Mouse (Mus musculus): ENCODE data around the gene Tfb2m.

The Tfb2m gene

GRCm38 (mm10) chr1:179502565-179502964, 43.5 kb downstream of the Tfb2m start:
- no peak for DNase-seq (ENCODE audit: low spot score)

GRCm38 (mm10) chr1:179499257-179499656, 46.8 kb downstream of the Tfb2m start:
- DNase-seq (ENCODE audit: low spot score): no peak

DNA sequence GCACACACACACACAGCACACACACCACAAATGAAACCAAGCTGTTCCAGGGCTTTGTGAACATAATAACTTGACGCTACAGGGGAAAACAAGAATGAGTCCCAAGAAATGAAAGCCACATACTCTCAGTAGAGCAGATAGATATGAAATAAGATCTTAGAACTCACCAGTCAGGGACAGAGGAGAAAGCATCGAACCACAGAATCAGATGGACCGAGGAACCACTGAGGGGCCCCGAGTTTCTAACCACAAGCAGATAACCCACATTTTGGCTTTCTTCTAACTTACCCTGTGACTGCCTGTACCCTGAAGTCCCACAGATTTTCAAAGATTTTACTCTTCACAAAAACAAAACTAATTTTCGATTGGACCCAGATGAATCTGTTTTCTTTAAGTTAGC, 53.2 kb downstream of the Tfb2m start:
- DNase-seq (ENCODE audit: low spot score): no peak

- DNase-seq (ENCODE audit: low spot score): no peak
Measured at GRCm38 (mm10) chr1:179488520-179488919, 57.5 kb downstream of the Tfb2m start.

DNA sequence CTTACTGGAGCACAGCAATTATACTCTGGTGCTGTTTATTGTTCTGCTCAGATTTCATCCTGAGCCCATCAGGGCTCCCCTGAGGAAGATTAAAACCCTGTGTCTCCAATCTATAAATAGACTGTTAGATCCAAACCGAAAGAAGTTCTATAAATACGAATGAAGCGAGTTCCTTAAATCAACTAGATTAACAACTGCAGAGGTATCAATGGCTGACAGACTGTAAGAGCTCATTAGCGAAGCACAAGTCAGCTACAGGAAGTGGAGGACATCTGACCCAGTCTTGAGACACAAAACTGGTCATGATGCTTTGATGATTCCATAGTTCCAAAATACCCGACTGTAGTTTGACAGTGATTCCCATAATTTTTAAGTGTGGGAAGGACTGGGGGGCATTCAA, 58.1 kb downstream of the Tfb2m start:
- no peak for DNase-seq (ENCODE audit: low spot score)

GRCm38 (mm10) chr1:179487238-179487637, 58.8 kb downstream of the Tfb2m start:
- DNase-seq (ENCODE audit: low spot score): no peak

- no peak for DNase-seq (ENCODE audit: low spot score)
Measured at GRCm38 (mm10) chr1:179485784-179486540, 60.1 kb downstream of the Tfb2m start.

DNA sequence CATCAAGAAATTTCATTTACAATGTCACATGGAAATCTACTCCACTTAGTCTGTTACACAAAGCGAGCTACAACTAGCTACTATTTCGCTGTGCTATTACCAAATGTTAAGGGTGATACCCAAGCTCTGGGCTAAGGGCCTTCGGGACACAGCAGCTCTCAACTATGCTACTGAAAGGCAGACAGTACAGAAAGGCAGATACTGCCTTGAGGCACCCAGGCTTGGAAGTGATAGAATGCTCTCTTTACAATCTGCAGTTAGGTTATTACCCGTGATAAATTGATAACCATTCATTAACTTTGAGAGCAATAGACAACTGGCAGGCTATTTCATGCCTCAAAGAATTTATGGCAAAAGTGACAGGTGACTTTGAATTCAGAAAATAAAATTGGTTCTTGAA, 65.2 kb downstream of the Tfb2m start:
- DNase-seq (ENCODE audit: low spot score): no peak

Data from urinary bladder, postnatal 14 days (tissue).